Mouse (Mus musculus): ENCODE results near the gene Fam171a1.
A peak's percentile ranks its signal among the peaks of the same experiment; 100 is the strongest.

- peak; percentile 23; the same call in 1 of the 2 replicates for TF ChIP-seq CTCF (IDR thresholded peaks at IDR 0.05; ENCODE audit: extremely low read depth, insufficient read depth, low read length)
- no peak for TF ChIP-seq POLR2A (IDR thresholded peaks at IDR 0.05; ENCODE audit: extremely low read depth, insufficient read depth, low read length)
Measured at GRCm38 (mm10) chr2:3118203-3118941, 4.3 kb downstream of the Fam171a1 start.
